Mouse (Mus musculus) hindbrain, embryonic 14.5 days (tissue): ENCODE data around the gene Dlx3. TPM values are rescaled to one million over a fixed set of nuclear protein-coding genes. Genes with fewer than 3 reads are reported as not detected.

Experiments used
- ATAC-seq: fragments of 200-750 bp; cut with Nextera tagmentation; 2 replicates; pipeline ENCODE4 v1.8.0; 2017; ENCODE audit warnings: moderate number of reproducible peaks, mild to moderate bottlenecking, moderate TSS enrichment, moderate library complexity; ENCODE audit not compliant: low FRiP score
- DNase-seq: peaks from one replicate; pipeline ENCODE4 v3.0.0-alpha.2; 2015; ENCODE audit warnings: low spot score
- H3K27ac ChIP-seq: fragments of 300-500 bp; sonication (generic); 2 replicates; pipeline ENCODE4 v1.5.1; 2014; ENCODE audit warnings: mild to moderate bottlenecking, moderate library complexity
- H3K27me3 ChIP-seq: fragments of 300-500 bp; sonication (generic); 2 replicates; pipeline ENCODE4 v1.6.1; 2014; ENCODE audit warnings: mild to moderate bottlenecking, low read length, mixed read lengths; ENCODE audit not compliant: control insufficient read depth, insufficient read depth
- H3K36me3 ChIP-seq: fragments of 300-500 bp; sonication (generic); replicated peaks from 2 replicates; pipeline ENCODE4 v1.6.1; 2014; ENCODE audit not compliant: control insufficient read depth, insufficient read depth
- H3K4me1 ChIP-seq: fragments of 300-500 bp; sonication (generic); replicated peaks from 2 replicates; pipeline ENCODE4 v1.6.1; 2014; ENCODE audit warnings: antibody characterized with exemption, low read length, mixed read lengths; ENCODE audit not compliant: control insufficient read depth, insufficient read depth
- H3K4me2 ChIP-seq: fragments of 300-500 bp; sonication (generic); replicated peaks from 2 replicates; pipeline ENCODE4 v1.6.1; 2014; ENCODE audit warnings: mild to moderate bottlenecking, moderate library complexity
- H3K4me3 ChIP-seq: fragments of 300-500 bp; sonication (generic); replicated peaks from 2 replicates; pipeline ENCODE4 v1.5.1; 2014; ENCODE audit warnings: mild to moderate bottlenecking, low read length
- H3K9ac ChIP-seq: fragments of 300-500 bp; sonication (generic); 2 replicates; pipeline ENCODE4 v1.6.1; 2014
- H3K9me3 ChIP-seq: fragments of 300-500 bp; sonication (generic); 2 replicates; pipeline ENCODE4 v1.6.1; 2016; ENCODE audit warnings: low read length; ENCODE audit not compliant: control insufficient read depth
- WGBS: fragments of 180-500 bp; shearing (Covaris S2); extraction: QIAGEN DNeasy Blood & Tissue Kit; methylation state at CpG from one replicate; pipeline ENCODE4 v1.1.7; 2014; 5-methylcytosine and 5-hydroxymethylcytosine counted together
- polyA plus RNA-seq: library from polyadenylated mRNA; unstranded; fragments of >200 nt; fragmentation: Nextera tagmentation; extraction: Ambion mirVana; gene quantifications from 2 replicates; pipeline ENCODE4 v1.2.1, GENCODE M21; 2014

The Dlx3 gene
- polyA plus RNA-seq, 1 experiment from 2014 or later, result 0.07 TPM

DNA sequence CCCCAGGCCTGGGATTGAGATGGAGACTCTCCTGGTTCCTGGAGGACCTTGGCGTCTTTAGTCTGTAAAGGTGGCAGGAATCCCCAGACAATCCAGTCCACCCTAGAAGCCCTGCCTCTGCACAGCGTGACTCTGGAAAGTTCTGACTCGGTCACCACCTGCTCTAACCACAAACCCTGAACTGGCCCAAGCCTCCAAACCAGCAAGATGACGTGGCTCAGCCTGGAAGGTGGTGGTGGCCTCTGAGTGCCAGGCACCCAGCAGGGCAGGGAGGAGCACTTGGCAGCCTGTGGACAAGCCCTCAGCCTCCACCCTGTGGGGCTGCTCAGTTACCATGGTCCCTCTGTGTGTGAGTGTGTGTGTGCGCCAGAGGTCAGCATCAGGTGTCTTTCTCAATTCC is 38.0 kb downstream of the Dlx3 start:
- DNase-seq, result no peak
- 81% methylated on average over 5 of the region's 5 CpGs for WGBS
- Histone ChIP-seq H3K27ac (no peak overlapping the region), H3K36me3 (no peaks in the 10 kb centered on the region), H3K4me1 (no peaks in the 10 kb centered on the region), H3K27me3 (peaks cover 9% of the 10 kb centered on the region), H3K9ac (no peak overlapping the region), H3K4me2 (no peak overlapping the region), H3K4me3 (no peak overlapping the region), H3K9me3 (no peaks in the 10 kb centered on the region)
- ATAC-seq, result no peak

GRCm38 (mm10) chr11:95159763-95160371 is 39.9 kb downstream of the Dlx3 start:
- ATAC-seq (no peak), DNase-seq (no peak)
- Histone ChIP-seq H3K9ac (no peak overlapping the region), H3K4me3 (no peak overlapping the region), H3K27me3 (no peaks in the 10 kb centered on the region), H3K27ac (no peak overlapping the region), H3K9me3 (no peaks in the 10 kb centered on the region), H3K4me1 (no peaks in the 10 kb centered on the region), H3K36me3 (no peaks in the 10 kb centered on the region), H3K4me2 (no peak overlapping the region)
- 92% methylated on average over 8 of the region's 8 CpGs for WGBS

GRCm38 (mm10) chr11:95160693-95161092 is 40.8 kb downstream of the Dlx3 start:
- ATAC-seq (no peak), DNase-seq (no peak)
- H3K27me3 ChIP-seq, result no peaks in the 10 kb centered on the region
- no peak overlapping the region for H3K9ac ChIP-seq
- H3K4me2 ChIP-seq, result no peak overlapping the region
- WGBS, result 54% methylated on average over 7 of the region's 7 CpGs
- H3K36me3 ChIP-seq, result no peaks in the 10 kb centered on the region
- H3K27ac ChIP-seq, result no peak overlapping the region
- H3K9me3 ChIP-seq, result no peaks in the 10 kb centered on the region
- H3K4me1 ChIP-seq, result no peaks in the 10 kb centered on the region
- H3K4me3 ChIP-seq, result no peak overlapping the region

DNA sequence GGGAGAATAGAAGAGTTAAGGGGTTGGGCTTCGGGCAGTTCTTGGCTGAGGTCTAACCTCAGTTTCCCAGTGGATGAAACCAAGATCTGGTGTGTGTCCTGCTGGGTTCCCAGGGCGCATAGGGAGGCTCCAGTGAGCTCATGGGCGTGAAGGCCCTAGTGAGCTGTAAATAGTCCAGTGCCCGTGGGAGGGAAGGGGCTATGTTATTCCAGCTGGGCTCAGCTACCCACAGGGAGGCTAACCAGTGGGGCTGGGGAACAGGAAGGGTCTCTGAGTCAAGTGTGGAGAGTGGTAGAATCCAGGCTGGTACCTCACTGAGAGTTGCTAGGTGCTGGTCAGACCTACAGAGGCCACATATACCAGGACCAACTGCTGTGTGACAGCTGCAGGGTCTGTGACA is 41.8 kb downstream of the Dlx3 start:
- ATAC-seq (no peak), DNase-seq (no peak)
- Histone ChIP-seq H3K9me3 (no peaks in the 10 kb centered on the region), H3K9ac (no peak overlapping the region), H3K36me3 (no peaks in the 10 kb centered on the region), H3K4me1 (no peaks in the 10 kb centered on the region), H3K27me3 (no peaks in the 10 kb centered on the region), H3K4me2 (no peak overlapping the region), H3K4me3 (no peak overlapping the region), H3K27ac (no peak overlapping the region)
- 74% methylated on average over 4 of the region's 4 CpGs for WGBS

- Histone ChIP-seq H3K4me1 (no peaks in the 10 kb centered on the region), H3K9me3 (no peaks in the 10 kb centered on the region), H3K36me3 (no peaks in the 10 kb centered on the region), H3K9ac (no peak overlapping the region), H3K27me3 (no peaks in the 10 kb centered on the region), H3K4me2 (no peak overlapping the region), H3K27ac (no peak overlapping the region), H3K4me3 (no peak overlapping the region)
- no peak for ATAC-seq
- WGBS, result 90% methylated on average over 5 of the region's 5 CpGs
- no peak for DNase-seq
Measured at GRCm38 (mm10) chr11:95165857-95166256, 45.9 kb downstream of the Dlx3 start.

Other genes starting within 250 kb of the Dlx3 start
- 125 and 157 TPM in 2 replicates for gene Col1a1, start 183.9 kb upstream of the Dlx3 start, polyA plus RNA-seq
- gene Hils1, start 152.5 kb upstream of the Dlx3 start, polyA plus RNA-seq, result not detected in 2 replicates
- 0.17 TPM in 1 of 2 replicates, not detected in the other for gene Sgca, start 143.8 kb upstream of the Dlx3 start, polyA plus RNA-seq
- 27.1 and 27.5 TPM in 2 replicates for gene Ppp1r9b, start 129.1 kb upstream of the Dlx3 start, polyA plus RNA-seq
- 130 and 135 TPM in 2 replicates for gene Samd14, start 110.2 kb upstream of the Dlx3 start, polyA plus RNA-seq
- 22.7 and 25.2 TPM in 2 replicates for gene Pdk2, start 78.8 kb upstream of the Dlx3 start, polyA plus RNA-seq
- gene Itga3, start 43.3 kb upstream of the Dlx3 start, polyA plus RNA-seq, result 15.6 and 16.9 TPM in 2 replicates
- not detected in 2 replicates for gene Dlx4, start 26.1 kb downstream of the Dlx3 start, polyA plus RNA-seq
- gene Tac4, start 141.4 kb downstream of the Dlx3 start, polyA plus RNA-seq, result 0.17 TPM in 1 of 2 replicates, not detected in the other
- gene Kat7, start 190.1 kb downstream of the Dlx3 start, polyA plus RNA-seq, result 58.1 and 71.0 TPM in 2 replicates
- 2.8 and 3.5 TPM in 2 replicates for gene Fam117a, start 216.9 kb downstream of the Dlx3 start, polyA plus RNA-seq